Mouse (Mus musculus): ENCODE measurements around the gene Lce3f. TPM values are rescaled to one million over a fixed set of nuclear protein-coding genes. Genes with fewer than 3 reads are reported as not detected.

Gene Lce3f
- not detected in 2 replicates for polyA plus RNA-seq (2014; fragmentation: Nextera tagmentation; extraction: Ambion mirVana)

DNA sequence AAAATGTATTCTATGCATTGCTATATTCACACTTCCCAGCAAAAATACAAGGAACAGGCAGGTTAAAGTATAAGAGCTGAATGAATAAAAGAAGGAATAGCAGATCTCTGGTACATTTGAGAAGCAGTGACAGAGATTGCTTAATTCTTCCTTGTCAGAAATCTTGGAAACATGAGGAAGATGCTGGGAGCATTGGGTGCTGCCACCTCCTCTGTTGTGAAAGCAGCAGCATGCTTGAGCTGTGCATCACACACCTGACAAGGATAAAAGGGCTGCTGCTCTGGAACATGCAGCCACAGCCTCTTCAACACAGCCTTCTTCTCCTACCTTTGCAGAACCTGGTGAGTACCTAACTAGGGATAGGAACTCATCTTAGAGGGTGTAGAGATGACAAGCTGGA lies at the start of gene Lce3f:
TSS of gene Lce3f (plus strand) at position 301 of the 400 bp plus-strand sequence.
- no peaks in the 10 kb centered on the region for H3K9me3 ChIP-seq (ENCODE audit: control insufficient read depth, low read length)
- no peak for ATAC-seq (ENCODE audit: low FRiP score, low TSS enrichment)
- no peaks in the 10 kb centered on the region for H3K36me3 ChIP-seq (ENCODE audit: control insufficient read depth, insufficient read depth, low read length)
- no peak for DNase-seq
- no peaks in the 10 kb centered on the region for H3K27me3 ChIP-seq (ENCODE audit: control insufficient read depth, insufficient read depth, low read length)
- no peak within 1 kb of the TSS for H3K9ac ChIP-seq (replicated peaks; ENCODE audit: low read length)
- H3K4me3 ChIP-seq (replicated peaks; ENCODE audit: low read depth, low read length): no peak within 1 kb of the TSS
- no peak within 1 kb of the TSS for H3K4me2 ChIP-seq (ENCODE audit: low read length)
- H3K4me1 ChIP-seq (ENCODE audit: control insufficient read depth, insufficient read depth, low read length): no peaks in the 10 kb centered on the region
- H3K27ac ChIP-seq (replicated peaks; ENCODE audit: low read depth, low read length): no peak within 1 kb of the TSS

DNA sequence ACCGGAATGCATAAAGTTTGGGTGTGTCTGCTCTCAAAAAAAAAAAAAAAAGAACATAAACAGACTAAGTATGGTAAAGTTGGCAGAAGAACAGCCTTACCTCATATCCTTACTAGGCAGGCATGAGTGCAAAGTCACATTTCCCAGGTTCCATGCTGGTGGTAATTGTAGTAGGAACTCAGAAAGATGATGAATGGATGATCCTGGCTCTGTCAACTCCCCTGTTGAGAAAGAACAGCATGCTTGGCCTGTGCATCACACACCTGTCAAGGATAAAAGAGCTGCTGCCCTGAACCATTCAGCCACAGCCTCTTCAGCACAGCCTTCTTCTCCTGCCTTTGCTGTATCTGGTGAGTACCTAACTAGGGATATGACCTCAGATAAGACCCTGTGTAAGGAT lies 47.8 kb upstream of the Lce3f start, which contains the start of gene Lce3c:
TSS of gene Lce3c (plus strand) at position 301 of the 400 bp plus-strand sequence.
- Histone ChIP-seq H3K4me1 (ENCODE audit: control insufficient read depth, insufficient read depth, low read length) (no peaks in the 10 kb centered on the region), H3K27ac (replicated peaks; ENCODE audit: low read depth, low read length) (no peak within 1 kb of the TSS), H3K9me3 (ENCODE audit: control insufficient read depth, low read length) (no peaks in the 10 kb centered on the region), H3K36me3 (ENCODE audit: control insufficient read depth, insufficient read depth, low read length) (no peaks in the 10 kb centered on the region), H3K27me3 (ENCODE audit: control insufficient read depth, insufficient read depth, low read length) (no peaks in the 10 kb centered on the region), H3K9ac (replicated peaks; ENCODE audit: low read length) (no peak within 1 kb of the TSS), H3K4me2 (ENCODE audit: low read length) (no peak within 1 kb of the TSS), H3K4me3 (replicated peaks; ENCODE audit: low read depth, low read length) (no peak within 1 kb of the TSS)
- ATAC-seq (ENCODE audit: low FRiP score, low TSS enrichment): no peak
- 81% methylated on average over 1 of the region's 1 CpGs for WGBS
- DNase-seq: no peak

DNA sequence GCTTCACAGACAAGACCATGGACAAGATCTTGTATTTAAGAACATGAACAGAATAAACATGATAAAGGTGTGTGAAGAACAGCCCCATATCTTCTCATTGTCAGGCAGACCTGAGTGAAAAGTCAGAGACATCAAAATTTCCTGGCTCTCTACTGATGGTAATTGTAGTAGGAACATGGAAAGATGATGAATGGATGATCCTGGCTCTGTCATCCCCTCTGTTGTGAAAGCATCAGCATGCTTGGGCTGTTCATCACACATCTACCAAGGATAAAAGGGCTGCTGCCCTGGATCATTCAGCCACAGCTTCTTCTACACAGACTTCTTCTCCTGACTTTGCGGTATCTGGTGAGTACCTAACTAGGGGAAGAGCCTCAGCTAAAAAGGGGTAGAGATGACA lies 34.9 kb upstream of the Lce3f start, which contains the start of gene Lce3d:
TSS of gene Lce3d (plus strand) at position 301 of the 400 bp plus-strand sequence.
- Histone ChIP-seq H3K36me3 (ENCODE audit: control insufficient read depth, insufficient read depth, low read length) (no peaks in the 10 kb centered on the region), H3K27ac (replicated peaks; ENCODE audit: low read depth, low read length) (no peak within 1 kb of the TSS), H3K27me3 (ENCODE audit: control insufficient read depth, insufficient read depth, low read length) (no peaks in the 10 kb centered on the region), H3K9me3 (ENCODE audit: control insufficient read depth, low read length) (no peaks in the 10 kb centered on the region), H3K4me3 (replicated peaks; ENCODE audit: low read depth, low read length) (no peak within 1 kb of the TSS), H3K4me1 (ENCODE audit: control insufficient read depth, insufficient read depth, low read length) (no peaks in the 10 kb centered on the region), H3K4me2 (ENCODE audit: low read length) (no peak within 1 kb of the TSS), H3K9ac (replicated peaks; ENCODE audit: low read length) (no peak within 1 kb of the TSS)
- no peak for DNase-seq
- WGBS: 86% methylated on average over 1 of the region's 1 CpGs
- no peak for ATAC-seq (ENCODE audit: low FRiP score, low TSS enrichment)

DNA sequence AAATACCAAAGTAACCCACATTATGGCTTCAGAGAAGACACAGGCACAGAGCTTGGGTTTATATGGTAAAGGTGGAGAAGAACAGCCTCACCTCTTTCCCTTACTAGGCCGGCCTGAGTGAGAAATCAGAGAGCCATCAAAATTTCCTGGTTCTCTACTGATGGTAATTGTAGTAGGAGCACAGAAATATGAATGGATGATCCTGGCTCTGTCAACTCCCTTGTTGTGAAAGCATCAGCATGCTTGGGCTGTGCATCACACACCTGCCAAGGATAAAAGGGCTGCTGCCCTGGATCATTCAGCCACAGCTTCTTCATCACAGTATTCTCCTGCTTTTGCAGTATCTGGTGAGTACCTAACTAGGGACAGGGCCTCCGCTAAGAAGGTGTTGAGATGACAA lies 25.3 kb upstream of the Lce3f start, which contains the start of gene Lce3e:
TSS of gene Lce3e (plus strand) at position 301 of the 400 bp plus-strand sequence.
- H3K4me2 ChIP-seq (ENCODE audit: low read length): no peak within 1 kb of the TSS
- H3K36me3 ChIP-seq (ENCODE audit: control insufficient read depth, insufficient read depth, low read length): no peaks in the 10 kb centered on the region
- no peaks in the 10 kb centered on the region for H3K27me3 ChIP-seq (ENCODE audit: control insufficient read depth, insufficient read depth, low read length)
- DNase-seq (no peak), ATAC-seq (ENCODE audit: low FRiP score, low TSS enrichment) (no peak)
- H3K9me3 ChIP-seq (ENCODE audit: control insufficient read depth, low read length): no peaks in the 10 kb centered on the region
- WGBS: 92% methylated on average over 2 of the region's 2 CpGs
- no peak within 1 kb of the TSS for H3K9ac ChIP-seq (replicated peaks; ENCODE audit: low read length)
- no peak within 1 kb of the TSS for H3K4me3 ChIP-seq (replicated peaks; ENCODE audit: low read depth, low read length)
- no peak within 1 kb of the TSS for H3K27ac ChIP-seq (replicated peaks; ENCODE audit: low read depth, low read length)
- no peaks in the 10 kb centered on the region for H3K4me1 ChIP-seq (ENCODE audit: control insufficient read depth, insufficient read depth, low read length)

DNA sequence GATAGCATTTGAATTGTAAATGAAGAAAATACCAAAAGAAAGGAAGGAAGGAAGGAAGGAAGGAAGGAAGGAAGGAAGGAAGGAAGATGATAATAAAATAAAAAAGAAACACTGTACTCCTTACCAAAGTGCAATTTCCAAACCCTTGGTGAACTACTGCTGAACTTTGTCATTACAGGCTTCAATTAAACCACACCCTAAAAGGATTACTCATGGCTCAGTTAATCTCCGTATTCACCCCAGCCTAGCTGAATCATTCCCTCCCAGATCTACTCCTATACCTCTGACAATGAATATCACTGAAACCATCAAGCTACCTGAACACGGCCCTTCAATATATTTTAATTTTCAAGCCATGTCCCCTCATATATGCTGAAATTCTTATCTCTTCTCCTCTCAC lies 13.5 kb upstream of the Lce3f start:
- H3K4me3 ChIP-seq (replicated peaks; ENCODE audit: low read depth, low read length): no peak overlapping the region
- ATAC-seq (ENCODE audit: low FRiP score, low TSS enrichment): no peak
- no peak overlapping the region for H3K9ac ChIP-seq (replicated peaks; ENCODE audit: low read length)
- no peaks in the 10 kb centered on the region for H3K4me1 ChIP-seq (ENCODE audit: control insufficient read depth, insufficient read depth, low read length)
- H3K4me2 ChIP-seq (ENCODE audit: low read length): no peak overlapping the region
- no peak for DNase-seq
- H3K36me3 ChIP-seq (ENCODE audit: control insufficient read depth, insufficient read depth, low read length): no peaks in the 10 kb centered on the region
- H3K9me3 ChIP-seq (ENCODE audit: control insufficient read depth, low read length): no peaks in the 10 kb centered on the region
- no peaks in the 10 kb centered on the region for H3K27me3 ChIP-seq (ENCODE audit: control insufficient read depth, insufficient read depth, low read length)
- 71% methylated on average over 2 of the region's 2 CpGs for WGBS
- H3K27ac ChIP-seq (replicated peaks; ENCODE audit: low read depth, low read length): no peak overlapping the region

DNA sequence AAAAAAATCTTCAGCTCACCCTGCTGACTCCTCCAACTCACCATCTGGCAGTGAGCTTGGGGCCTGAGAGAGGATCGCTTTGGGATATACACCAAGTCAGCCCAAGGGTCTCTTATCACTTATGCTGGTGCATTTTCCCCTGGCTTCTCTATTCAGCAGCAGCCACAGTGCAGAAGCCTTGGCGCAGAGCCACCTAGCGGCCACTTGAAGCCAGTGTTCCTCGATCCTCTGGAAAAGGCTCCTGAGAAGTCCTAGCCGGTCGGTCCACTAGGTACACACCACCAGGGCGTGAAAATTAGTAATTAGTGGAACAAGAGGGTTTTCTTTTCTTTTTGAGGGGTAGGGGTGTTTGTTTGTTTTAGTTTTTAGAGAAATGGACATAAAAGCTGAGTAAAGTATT lies 6.7 kb downstream of the Lce3f start:
- H3K27ac ChIP-seq (replicated peaks; ENCODE audit: low read depth, low read length): no peak overlapping the region
- ATAC-seq (ENCODE audit: low FRiP score, low TSS enrichment) (peak; percentile 88), DNase-seq (peak; percentile 92)
- no peaks in the 10 kb centered on the region for H3K4me1 ChIP-seq (ENCODE audit: control insufficient read depth, insufficient read depth, low read length)
- H3K36me3 ChIP-seq (ENCODE audit: control insufficient read depth, insufficient read depth, low read length): no peaks in the 10 kb centered on the region
- no peak overlapping the region for H3K9ac ChIP-seq (replicated peaks; ENCODE audit: low read length)
- 6% methylated on average over 7 of the region's 7 CpGs for WGBS
- H3K9me3 ChIP-seq (ENCODE audit: control insufficient read depth, low read length): no peaks in the 10 kb centered on the region
- H3K27me3 ChIP-seq (ENCODE audit: control insufficient read depth, insufficient read depth, low read length): no peaks in the 10 kb centered on the region
- no peak overlapping the region for H3K4me2 ChIP-seq (ENCODE audit: low read length)
- H3K4me3 ChIP-seq (replicated peaks; ENCODE audit: low read depth, low read length): no peak overlapping the region

DNA sequence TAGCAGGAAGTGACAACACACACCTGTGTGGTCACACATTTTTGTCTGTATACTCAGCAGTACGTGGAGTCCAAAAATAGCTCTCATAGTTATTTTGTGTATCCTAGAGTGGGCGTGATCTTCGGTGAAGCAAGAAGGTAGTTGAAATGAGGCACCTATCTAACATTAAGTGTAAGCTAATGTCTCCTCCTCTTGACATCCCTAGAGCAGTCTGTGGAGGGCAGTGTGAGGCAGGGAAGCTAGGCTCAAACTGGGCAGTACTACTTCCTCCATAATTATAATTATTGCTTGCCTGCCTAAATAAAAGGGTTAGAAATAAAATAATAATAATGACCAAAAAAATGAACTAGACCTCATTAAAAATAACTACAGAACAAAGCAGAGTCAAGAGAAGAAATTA lies 8.6 kb downstream of the Lce3f start:
- H3K27ac ChIP-seq (replicated peaks; ENCODE audit: low read depth, low read length): no peak overlapping the region
- ATAC-seq (ENCODE audit: low FRiP score, low TSS enrichment) (no peak), DNase-seq (no peak)
- no peak overlapping the region for H3K4me2 ChIP-seq (ENCODE audit: low read length)
- no peaks in the 10 kb centered on the region for H3K9me3 ChIP-seq (ENCODE audit: control insufficient read depth, low read length)
- H3K4me3 ChIP-seq (replicated peaks; ENCODE audit: low read depth, low read length): no peak overlapping the region
- H3K36me3 ChIP-seq (ENCODE audit: control insufficient read depth, insufficient read depth, low read length): no peaks in the 10 kb centered on the region
- H3K9ac ChIP-seq (replicated peaks; ENCODE audit: low read length): no peak overlapping the region
- no peaks in the 10 kb centered on the region for H3K4me1 ChIP-seq (ENCODE audit: control insufficient read depth, insufficient read depth, low read length)
- no peaks in the 10 kb centered on the region for H3K27me3 ChIP-seq (ENCODE audit: control insufficient read depth, insufficient read depth, low read length)
- WGBS: 87% methylated on average over 3 of the region's 3 CpGs

DNA sequence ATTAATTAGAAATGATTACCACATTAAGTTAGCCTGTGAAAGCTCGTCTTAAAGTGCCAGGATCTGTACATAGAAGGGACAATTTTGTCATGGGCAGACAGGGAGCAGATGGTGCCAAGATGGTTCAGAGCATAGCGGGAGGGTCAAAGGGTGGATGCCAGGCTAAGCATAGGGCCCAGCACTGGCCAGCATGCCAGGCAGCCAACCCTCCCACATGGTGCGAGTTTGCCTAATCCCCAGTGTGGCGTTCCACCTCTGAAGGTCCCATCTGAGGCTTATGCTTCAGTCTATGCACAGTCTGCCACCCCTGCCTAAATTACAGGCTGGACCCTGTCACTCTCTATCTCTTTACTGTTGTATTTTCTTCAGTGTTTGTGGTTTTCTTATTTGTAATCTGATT lies 10.8 kb downstream of the Lce3f start:
- H3K9me3 ChIP-seq (ENCODE audit: control insufficient read depth, low read length): no peaks in the 10 kb centered on the region
- H3K4me1 ChIP-seq (ENCODE audit: control insufficient read depth, insufficient read depth, low read length): no peaks in the 10 kb centered on the region
- 71% methylated on average over 4 of the region's 4 CpGs for WGBS
- H3K27ac ChIP-seq (replicated peaks; ENCODE audit: low read depth, low read length): no peak overlapping the region
- H3K36me3 ChIP-seq (ENCODE audit: control insufficient read depth, insufficient read depth, low read length): no peaks in the 10 kb centered on the region
- H3K4me3 ChIP-seq (replicated peaks; ENCODE audit: low read depth, low read length): no peak overlapping the region
- DNase-seq: no peak
- H3K9ac ChIP-seq (replicated peaks; ENCODE audit: low read length): no peak overlapping the region
- no peaks in the 10 kb centered on the region for H3K27me3 ChIP-seq (ENCODE audit: control insufficient read depth, insufficient read depth, low read length)
- no peak overlapping the region for H3K4me2 ChIP-seq (ENCODE audit: low read length)
- ATAC-seq (ENCODE audit: low FRiP score, low TSS enrichment): 0 out of 2 replicates have a peak, but pooled peaks have one; percentile 48

DNA sequence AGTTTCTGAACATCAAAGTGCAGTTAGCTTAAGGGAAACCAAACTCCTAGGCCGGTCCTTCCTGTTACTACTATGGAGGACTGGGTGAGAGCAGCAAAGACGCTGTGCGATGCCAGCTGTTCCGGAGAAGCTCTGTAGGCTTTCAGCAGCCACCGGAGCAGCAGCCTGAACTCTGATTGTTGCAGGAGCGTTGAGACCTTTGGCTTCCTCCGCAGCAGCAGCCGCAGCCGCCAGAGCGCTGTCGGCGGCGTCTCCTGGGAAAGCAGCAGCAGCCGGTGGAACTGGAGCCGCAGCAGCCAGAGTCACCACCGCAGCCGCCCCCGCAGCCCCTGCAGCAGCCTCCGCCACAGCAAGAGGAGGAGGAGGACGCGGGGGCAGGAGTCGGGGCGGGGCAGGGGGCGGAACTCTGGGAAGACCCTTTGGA lies 22.4 kb downstream of the Lce3f start:
- Histone ChIP-seq H3K27ac (replicated peaks; ENCODE audit: low read depth, low read length) (peak overlapping the region; percentile 53; the same call in 1 of the 2 replicates), H3K4me1 (ENCODE audit: control insufficient read depth, insufficient read depth, low read length) (no peaks in the 10 kb centered on the region), H3K9me3 (ENCODE audit: control insufficient read depth, low read length) (no peaks in the 10 kb centered on the region), H3K9ac (replicated peaks; ENCODE audit: low read length) (peak overlapping the region; percentile 62), H3K4me2 (ENCODE audit: low read length) (peak overlapping the region; percentile 82), H3K27me3 (ENCODE audit: control insufficient read depth, insufficient read depth, low read length) (no peaks in the 10 kb centered on the region), H3K36me3 (ENCODE audit: control insufficient read depth, insufficient read depth, low read length) (no peaks in the 10 kb centered on the region), H3K4me3 (replicated peaks; ENCODE audit: low read depth, low read length) (peak overlapping the region; percentile 51)
- WGBS: 0% methylated on average over 24 of the region's 24 CpGs
- ATAC-seq (ENCODE audit: low FRiP score, low TSS enrichment): peak; percentile 79; the same call in 1 of the 2 replicates
- peak; percentile 83 for DNase-seq

Data from midbrain, embryonic 14.5 days (tissue).